Mouse (Mus musculus): ENCODE data around the gene Angptl4. TPM values are rescaled to one million over a fixed set of nuclear protein-coding genes. Genes with fewer than 3 reads are reported as not detected.

Angptl4 gene
- polyA plus RNA-seq, 1 experiment from 2014 or later, result 35.4 TPM

- peak overlapping the region; percentile 93 for H3K4me2 ChIP-seq
- H3K36me3 ChIP-seq (ENCODE audit: insufficient read depth), result no peaks in the 10 kb centered on the region
- H3K9ac ChIP-seq, result peak overlapping the region; percentile 45
- no peak for TF ChIP-seq CTCF (IDR thresholded peaks at IDR 0.05; ENCODE audit: low read depth)
- 11% methylated on average over 7 of the region's 7 CpGs for WGBS
- DNase-seq, result no peak
- H3K9me3 ChIP-seq (ENCODE audit: low read depth, low read length), result no peaks in the 10 kb centered on the region
- H3K27me3 ChIP-seq (ENCODE audit: insufficient read depth, low read length), result no peaks in the 10 kb centered on the region
- H3K4me3 ChIP-seq (ENCODE audit: low read depth, low read length), result peak overlapping the region; percentile 57
- peak overlapping the region; percentile 69; the same call in 1 of the 2 replicates for H3K27ac ChIP-seq (ENCODE audit: low read depth)
- no peak; the same call in 1 of the 2 replicates for ATAC-seq (ENCODE audit: insufficient read depth)
- H3K4me1 ChIP-seq (ENCODE audit: insufficient read depth), result peaks cover 9% of the 10 kb centered on the region; the same call in 1 of the 2 replicates
Observed at GRCm38 (mm10) chr17:33811142-33811516, 29.5 kb upstream of the Angptl4 start.

GRCm38 (mm10) chr17:33810334-33811141 lies 28.9 kb upstream of the Angptl4 start, which contains the start of gene Kank3:
Kank3 (plus strand) TSS chr17:33810519.
- TF ChIP-seq CTCF (IDR thresholded peaks at IDR 0.05; ENCODE audit: low read depth), result no peak
- H3K4me3 ChIP-seq (ENCODE audit: low read depth, low read length), result peak within 1 kb of the TSS; percentile 57
- DNase-seq, result peak; percentile 99
- peaks cover 9% of the 10 kb centered on the region; the same call in 1 of the 2 replicates for H3K4me1 ChIP-seq (ENCODE audit: insufficient read depth)
- under 1% methylated on average over 36 of the region's 36 CpGs for WGBS
- no peaks in the 10 kb centered on the region for H3K9me3 ChIP-seq (ENCODE audit: low read depth, low read length)
- H3K4me2 ChIP-seq, result peak within 1 kb of the TSS; percentile 93
- H3K27ac ChIP-seq (ENCODE audit: low read depth), result peak within 1 kb of the TSS; percentile 69; the same call in 1 of the 2 replicates
- ATAC-seq (ENCODE audit: insufficient read depth), result peak; percentile 98
- no peaks in the 10 kb centered on the region for H3K36me3 ChIP-seq (ENCODE audit: insufficient read depth)
- H3K9ac ChIP-seq, result peak within 1 kb of the TSS; percentile 45
- H3K27me3 ChIP-seq (ENCODE audit: insufficient read depth, low read length), result no peaks in the 10 kb centered on the region

GRCm38 (mm10) chr17:33808192-33808591 lies 26.6 kb upstream of the Angptl4 start:
- ATAC-seq (ENCODE audit: insufficient read depth) (no peak), DNase-seq (no peak)
- no peaks in the 10 kb centered on the region for H3K27me3 ChIP-seq (ENCODE audit: insufficient read depth, low read length)
- no peak for TF ChIP-seq CTCF (IDR thresholded peaks at IDR 0.05; ENCODE audit: low read depth)
- H3K9ac ChIP-seq, result no peak overlapping the region
- H3K9me3 ChIP-seq (ENCODE audit: low read depth, low read length), result no peaks in the 10 kb centered on the region
- no peak overlapping the region for H3K27ac ChIP-seq (ENCODE audit: low read depth)
- no peaks in the 10 kb centered on the region for H3K36me3 ChIP-seq (ENCODE audit: insufficient read depth)
- no peak overlapping the region for H3K4me2 ChIP-seq
- H3K4me3 ChIP-seq (ENCODE audit: low read depth, low read length), result no peak overlapping the region
- H3K4me1 ChIP-seq (ENCODE audit: insufficient read depth), result peaks cover 9% of the 10 kb centered on the region; the same call in 1 of the 2 replicates
- 31% methylated on average over 10 of the region's 10 CpGs for WGBS

GRCm38 (mm10) chr17:33807181-33807888 lies 25.7 kb upstream of the Angptl4 start:
- no peaks in the 10 kb centered on the region for H3K36me3 ChIP-seq (ENCODE audit: insufficient read depth)
- H3K4me2 ChIP-seq, result no peak overlapping the region
- WGBS, result 38% methylated on average over 9 of the region's 9 CpGs
- H3K4me3 ChIP-seq (ENCODE audit: low read depth, low read length), result no peak overlapping the region
- DNase-seq (no peak), ATAC-seq (ENCODE audit: insufficient read depth) (no peak)
- H3K9me3 ChIP-seq (ENCODE audit: low read depth, low read length), result no peaks in the 10 kb centered on the region
- peaks cover 3% of the 10 kb centered on the region; the same call in 1 of the 2 replicates for H3K4me1 ChIP-seq (ENCODE audit: insufficient read depth)
- H3K27me3 ChIP-seq (ENCODE audit: insufficient read depth, low read length), result no peaks in the 10 kb centered on the region
- no peak overlapping the region for H3K27ac ChIP-seq (ENCODE audit: low read depth)
- H3K9ac ChIP-seq, result no peak overlapping the region
- no peak for TF ChIP-seq CTCF (IDR thresholded peaks at IDR 0.05; ENCODE audit: low read depth)

GRCm38 (mm10) chr17:33804745-33805144 lies 23.1 kb upstream of the Angptl4 start:
- no peaks in the 10 kb centered on the region for H3K27me3 ChIP-seq (ENCODE audit: insufficient read depth, low read length)
- no peak overlapping the region for H3K9ac ChIP-seq
- no peak overlapping the region for H3K4me3 ChIP-seq (ENCODE audit: low read depth, low read length)
- TF ChIP-seq CTCF (IDR thresholded peaks at IDR 0.05; ENCODE audit: low read depth), result no peak
- WGBS, result 29% methylated on average over 1 of the region's 1 CpGs
- DNase-seq, result no peak
- no peak for ATAC-seq (ENCODE audit: insufficient read depth)
- H3K4me1 ChIP-seq (ENCODE audit: insufficient read depth), result no peaks in the 10 kb centered on the region
- no peak overlapping the region for H3K4me2 ChIP-seq
- no peaks in the 10 kb centered on the region for H3K36me3 ChIP-seq (ENCODE audit: insufficient read depth)
- H3K27ac ChIP-seq (ENCODE audit: low read depth), result no peak overlapping the region
- H3K9me3 ChIP-seq (ENCODE audit: low read depth, low read length), result no peaks in the 10 kb centered on the region

GRCm38 (mm10) chr17:33804205-33804604 lies 22.6 kb upstream of the Angptl4 start:
- Histone ChIP-seq H3K36me3 (ENCODE audit: insufficient read depth) (no peaks in the 10 kb centered on the region), H3K4me1 (ENCODE audit: insufficient read depth) (no peaks in the 10 kb centered on the region), H3K9ac (no peak overlapping the region), H3K27me3 (ENCODE audit: insufficient read depth, low read length) (no peaks in the 10 kb centered on the region), H3K4me2 (no peak overlapping the region), H3K4me3 (ENCODE audit: low read depth, low read length) (no peak overlapping the region), H3K27ac (ENCODE audit: low read depth) (no peak overlapping the region), H3K9me3 (ENCODE audit: low read depth, low read length) (no peaks in the 10 kb centered on the region)
- DNase-seq (no peak), ATAC-seq (ENCODE audit: insufficient read depth) (no peak)
- no peak for TF ChIP-seq CTCF (IDR thresholded peaks at IDR 0.05; ENCODE audit: low read depth)
- 52% methylated on average over 4 of the region's 4 CpGs for WGBS

- H3K9me3 ChIP-seq (ENCODE audit: low read depth, low read length), result no peaks in the 10 kb centered on the region
- WGBS, result 3% methylated on average over 2 of the region's 2 CpGs
- no peak overlapping the region for H3K4me3 ChIP-seq (ENCODE audit: low read depth, low read length)
- DNase-seq (peak; percentile 51), ATAC-seq (ENCODE audit: insufficient read depth) (no peak)
- no peak overlapping the region for H3K27ac ChIP-seq (ENCODE audit: low read depth)
- H3K4me1 ChIP-seq (ENCODE audit: insufficient read depth), result no peaks in the 10 kb centered on the region
- no peak overlapping the region for H3K4me2 ChIP-seq
- no peaks in the 10 kb centered on the region for H3K27me3 ChIP-seq (ENCODE audit: insufficient read depth, low read length)
- H3K36me3 ChIP-seq (ENCODE audit: insufficient read depth), result no peaks in the 10 kb centered on the region
- H3K9ac ChIP-seq, result no peak overlapping the region
- peak; percentile 67 for TF ChIP-seq CTCF (IDR thresholded peaks at IDR 0.05; ENCODE audit: low read depth)
Observed at GRCm38 (mm10) chr17:33802221-33802620, 20.6 kb upstream of the Angptl4 start.
